Mouse (Mus musculus) megakaryocyte-erythroid progenitor cell, adult 5-6 weeks (primary cell): ENCODE results near the gene 6030452D12Rik. TPM values are rescaled to one million over a fixed set of nuclear protein-coding genes. Genes with fewer than 3 reads are reported as not detected.
A peak's percentile ranks its signal among the peaks of the same experiment; 100 is the strongest.

ENCODE experiments used
- ATAC-seq: replicated peaks from 2 replicates; pipeline ENCODE4 v1.8.0; 2016; ENCODE audit warnings: mild to moderate bottlenecking, inconsistent platforms; ENCODE audit not compliant: severe bottlenecking, poor library complexity, low FRiP score, low TSS enrichment
- total RNA-seq, 2 experiments: library from RNA; stranded (forward) in 1 of 2; stranded (reverse) in 1 of 2; fragments of 200-1000, 215-1000 nt in 1 of 2; fragments of >200 nt in 1 of 2; fragmentation: Nextera tagmentation in 1 of 2; gene quantifications; 2 replicates each; pipeline ENCODE4 v1.2.3; 2014 to 2017

The 6030452D12Rik gene
- not detected in 2 replicates for total RNA-seq (2014; fragmentation: Nextera tagmentation)
- total RNA-seq (2017): not detected in 2 replicates

DNA sequence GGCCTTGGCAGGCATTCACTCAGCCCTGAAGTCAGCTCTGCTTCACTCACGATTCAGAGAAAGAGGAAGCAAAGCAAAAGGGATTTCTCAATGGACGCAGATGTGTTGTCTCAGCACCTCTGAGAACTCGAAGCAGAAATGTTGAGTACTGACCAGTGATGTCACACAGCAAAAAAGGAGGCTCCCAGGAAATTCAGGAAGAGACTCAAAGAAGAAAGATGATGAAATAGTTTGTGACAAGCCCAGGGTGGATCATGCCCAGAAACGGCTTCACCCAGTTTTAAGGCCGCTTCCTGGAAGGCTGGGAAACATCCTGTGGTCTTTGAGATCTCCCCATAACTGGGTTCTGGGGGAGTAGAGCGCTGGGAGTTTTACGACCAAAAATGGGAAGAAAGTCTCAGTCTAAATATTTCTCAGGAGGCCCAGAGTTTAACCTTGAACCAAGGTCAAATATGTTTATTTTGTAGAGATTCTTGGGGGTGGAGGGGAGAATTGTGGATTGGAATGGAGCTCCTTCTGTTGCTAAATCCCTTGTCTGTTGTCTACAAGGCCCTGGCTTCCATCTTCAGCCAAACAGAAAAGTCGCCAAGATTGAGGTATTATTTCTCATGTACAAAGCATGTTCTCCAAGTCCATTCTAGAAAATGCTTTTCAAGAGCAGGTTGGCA is at the start of gene 6030452D12Rik:
6030452D12Rik (plus strand) TSS at position 505 of the 668 bp plus-strand sequence.
- no peak for ATAC-seq

DNA sequence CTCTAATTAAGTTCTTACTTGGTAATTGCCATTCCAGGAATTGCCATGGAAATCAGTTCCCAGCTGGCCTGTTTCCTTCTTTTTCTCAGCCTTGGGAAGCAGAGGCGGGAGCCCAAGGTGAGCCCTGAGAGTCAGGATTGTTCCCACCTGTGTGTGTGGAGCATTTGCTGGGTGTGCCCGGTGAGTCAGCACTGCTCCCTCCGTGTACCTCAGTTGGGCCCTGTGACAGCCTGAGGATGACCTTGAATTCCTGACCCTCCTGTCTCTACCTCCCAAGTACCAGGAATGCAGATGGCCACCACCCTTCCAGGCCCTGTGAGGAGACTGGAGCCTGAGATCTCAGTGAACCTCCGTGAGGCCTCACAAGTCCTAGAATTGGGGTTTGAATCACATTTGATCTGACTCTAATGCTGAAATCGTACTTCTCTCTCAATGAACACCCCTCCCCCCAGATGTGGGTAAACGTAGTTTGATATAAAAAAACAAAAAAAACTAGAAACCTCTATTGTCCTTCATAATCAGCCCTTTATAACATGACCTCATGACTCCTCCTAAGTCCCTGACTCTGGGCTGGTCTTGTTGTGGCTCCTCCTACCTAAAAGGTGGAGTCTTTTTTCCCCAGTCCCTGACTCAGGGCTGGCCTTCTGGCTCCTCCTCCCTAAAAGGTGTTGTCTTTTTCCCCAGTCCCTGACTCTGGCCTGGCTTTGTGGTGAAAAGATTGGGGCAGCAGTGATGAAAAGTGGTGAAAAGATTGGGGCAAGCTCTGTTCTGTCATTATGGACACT is 48.8 kb upstream of the 6030452D12Rik start:
- ATAC-seq: no peak

DNA sequence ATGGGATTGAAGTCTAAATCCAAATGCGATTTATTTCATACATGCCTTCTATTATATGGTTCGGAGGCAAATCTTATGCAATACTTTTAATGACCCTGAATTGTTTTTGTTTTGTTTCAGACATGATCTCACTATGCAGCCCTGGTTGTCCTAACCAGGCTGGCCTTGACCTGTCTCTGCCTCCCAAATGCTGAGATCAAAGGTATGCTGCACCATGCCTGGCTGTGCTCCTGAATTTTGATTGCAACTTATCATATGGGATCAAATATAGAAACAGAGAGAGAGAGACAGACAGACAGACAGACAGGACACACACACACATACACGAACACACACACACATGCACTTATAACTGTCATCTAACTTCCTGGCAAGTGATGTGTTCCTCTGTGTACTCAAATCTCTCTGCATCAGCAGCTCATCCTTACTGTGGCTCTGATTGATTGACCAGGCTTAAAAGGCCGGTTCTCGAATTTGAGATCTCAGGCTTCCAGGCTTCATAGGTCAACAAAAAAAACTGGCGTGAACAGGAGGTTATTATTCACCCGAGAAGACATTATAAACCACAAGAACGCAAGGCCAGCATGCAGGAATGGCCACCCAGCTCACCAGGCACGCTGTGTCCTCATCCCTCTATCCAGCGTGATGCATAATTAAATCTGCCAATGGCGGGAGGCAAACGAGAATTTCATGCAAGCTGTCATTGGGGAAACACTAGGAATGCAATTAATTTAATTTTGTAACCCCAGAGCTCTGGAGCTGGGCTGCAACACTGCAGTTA is 47.4 kb upstream of the 6030452D12Rik start:
- no peak for ATAC-seq

DNA sequence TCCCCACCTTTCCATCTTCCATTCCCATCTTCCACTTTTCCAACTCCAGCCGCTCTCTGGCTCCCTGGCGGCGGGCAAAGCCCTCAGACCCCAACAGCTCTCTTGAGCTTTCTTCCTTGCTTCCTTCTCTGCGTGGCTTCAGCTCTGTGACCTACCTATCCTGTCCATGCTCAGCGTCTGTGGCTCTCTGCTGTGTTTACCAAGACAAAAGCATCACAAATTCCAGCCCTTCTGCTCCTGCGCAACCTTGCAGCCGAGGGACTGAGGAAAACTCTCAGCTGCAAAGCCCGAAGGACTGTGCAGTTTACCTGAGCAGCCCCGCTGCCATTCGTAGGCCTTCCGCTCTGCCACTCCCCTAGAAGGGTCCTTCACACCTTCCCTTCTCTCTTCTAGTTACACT is 46.3 kb upstream of the 6030452D12Rik start:
- ATAC-seq: no peak

GRCm38 (mm10) chr8:106462131-106462530 is 38.2 kb upstream of the 6030452D12Rik start:
- ATAC-seq: 0 out of 2 replicates have a peak, but pooled peaks have one; percentile 10

DNA sequence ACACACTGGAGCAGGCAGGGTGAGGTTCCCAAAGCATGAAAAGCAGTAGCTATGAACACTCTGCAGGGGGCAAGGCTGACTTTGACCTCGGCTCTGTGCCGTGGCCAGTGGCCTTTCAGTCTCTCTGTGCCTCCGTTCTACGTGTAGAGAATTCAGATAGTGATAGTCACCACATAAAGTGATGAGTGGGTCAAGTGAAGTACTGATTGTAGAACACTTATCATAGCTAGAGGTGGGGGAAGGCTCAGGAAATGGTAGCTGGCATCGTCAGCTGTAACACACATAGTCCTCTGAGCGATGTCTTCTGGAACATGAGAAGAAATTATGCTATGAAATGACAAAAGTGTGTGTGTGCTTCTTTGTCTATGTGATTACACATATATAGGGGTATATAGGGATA is 36.5 kb upstream of the 6030452D12Rik start:
- no peak for ATAC-seq

DNA sequence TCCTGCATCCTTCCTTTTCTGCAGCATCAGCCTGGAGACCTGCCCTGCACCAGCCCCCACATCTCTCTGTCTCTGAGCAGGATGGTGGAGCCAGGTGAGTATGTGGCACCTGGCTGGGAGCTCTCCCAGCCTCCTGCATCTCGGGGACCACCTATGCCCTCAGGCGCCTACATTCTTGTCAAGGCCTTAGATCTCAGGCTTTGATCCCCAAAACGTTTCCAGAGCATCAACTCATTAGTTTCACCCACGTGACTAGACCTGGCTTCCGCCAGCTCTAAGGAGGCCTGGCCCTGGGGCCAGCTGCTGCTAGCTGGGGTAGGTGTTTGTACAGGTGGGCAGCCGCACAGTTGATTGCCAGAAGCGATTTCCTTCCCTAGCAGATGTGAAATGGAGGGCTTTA is 30.8 kb upstream of the 6030452D12Rik start:
- ATAC-seq: no peak

DNA sequence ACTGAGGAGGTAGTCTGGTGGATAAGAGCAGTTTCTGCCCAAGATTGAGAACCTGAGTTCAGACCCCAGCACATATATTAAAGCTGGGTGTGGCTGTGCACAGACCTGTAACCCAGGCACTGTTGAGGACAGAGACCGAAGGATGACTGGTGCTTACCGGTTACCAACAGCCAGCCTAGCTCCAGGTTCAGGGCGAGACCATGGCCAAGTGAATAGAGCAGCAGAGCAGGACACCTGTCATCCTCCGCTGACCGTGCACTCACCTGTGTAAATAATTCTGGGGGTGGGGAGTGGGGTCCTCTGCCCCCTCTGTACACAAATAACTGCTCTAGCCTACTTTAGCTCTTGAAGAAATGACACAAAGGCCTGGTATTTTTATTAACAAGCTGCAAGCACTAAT is 26.3 kb upstream of the 6030452D12Rik start:
- ATAC-seq: no peak

GRCm38 (mm10) chr8:106504241-106504640 is 3.9 kb downstream of the 6030452D12Rik start:
- ATAC-seq: no peak

- ATAC-seq: no peak
These were observed 5.1 kb downstream of the 6030452D12Rik start for GRCm38 (mm10) chr8:106505328-106505965.

GRCm38 (mm10) chr8:106506106-106506505 is 5.8 kb downstream of the 6030452D12Rik start:
- no peak for ATAC-seq

DNA sequence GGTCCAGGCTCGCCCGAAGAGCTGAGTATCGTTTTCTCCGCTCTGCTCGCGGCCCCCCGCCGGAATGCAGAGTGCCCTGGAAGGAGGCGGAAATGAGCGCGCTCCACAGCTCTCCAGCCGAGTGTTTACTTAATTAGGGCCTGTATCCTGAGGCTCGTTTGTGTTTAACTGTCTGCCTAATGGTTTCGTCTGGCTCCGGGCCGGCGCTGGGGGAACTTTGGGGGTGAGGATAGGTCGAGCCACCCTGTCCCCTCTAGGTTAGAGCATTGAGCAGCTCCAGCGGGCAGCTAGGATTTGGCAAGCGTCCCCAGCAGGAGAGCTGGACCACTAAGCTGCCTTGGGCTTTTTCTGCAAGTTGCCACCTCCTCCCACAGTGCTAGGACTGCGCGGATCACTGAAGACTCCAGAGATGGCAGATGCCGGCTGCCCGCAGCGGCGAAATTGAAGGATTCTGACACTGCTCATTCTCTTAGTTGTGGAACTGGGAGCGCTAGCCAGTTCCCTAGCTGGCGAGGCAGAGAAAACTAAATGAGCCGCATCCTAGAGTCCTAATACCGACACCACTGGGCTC is 7.5 kb downstream of the 6030452D12Rik start:
- no peak for ATAC-seq

DNA sequence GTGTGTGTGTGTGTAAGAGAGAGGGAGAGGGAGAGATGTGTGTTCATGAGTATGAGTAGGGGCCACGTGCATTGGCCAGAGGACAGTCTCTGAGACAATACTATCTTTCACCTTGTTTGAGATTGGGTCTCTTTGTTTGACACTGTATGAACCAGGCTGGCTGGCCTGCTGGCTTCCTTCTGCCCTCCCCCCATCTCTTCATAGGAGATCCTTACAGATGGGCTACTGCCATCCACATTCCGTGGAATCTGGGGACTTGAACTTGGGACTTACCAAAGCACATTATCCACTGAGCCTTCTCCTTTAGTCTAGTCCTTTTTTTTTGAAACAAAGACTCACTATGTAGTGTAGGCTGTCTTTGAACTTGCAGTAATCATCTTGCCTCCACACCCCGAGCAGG is 8.1 kb downstream of the 6030452D12Rik start:
- no peak for ATAC-seq

GRCm38 (mm10) chr8:106509079-106509780 is 8.9 kb downstream of the 6030452D12Rik start:
- ATAC-seq: no peak

DNA sequence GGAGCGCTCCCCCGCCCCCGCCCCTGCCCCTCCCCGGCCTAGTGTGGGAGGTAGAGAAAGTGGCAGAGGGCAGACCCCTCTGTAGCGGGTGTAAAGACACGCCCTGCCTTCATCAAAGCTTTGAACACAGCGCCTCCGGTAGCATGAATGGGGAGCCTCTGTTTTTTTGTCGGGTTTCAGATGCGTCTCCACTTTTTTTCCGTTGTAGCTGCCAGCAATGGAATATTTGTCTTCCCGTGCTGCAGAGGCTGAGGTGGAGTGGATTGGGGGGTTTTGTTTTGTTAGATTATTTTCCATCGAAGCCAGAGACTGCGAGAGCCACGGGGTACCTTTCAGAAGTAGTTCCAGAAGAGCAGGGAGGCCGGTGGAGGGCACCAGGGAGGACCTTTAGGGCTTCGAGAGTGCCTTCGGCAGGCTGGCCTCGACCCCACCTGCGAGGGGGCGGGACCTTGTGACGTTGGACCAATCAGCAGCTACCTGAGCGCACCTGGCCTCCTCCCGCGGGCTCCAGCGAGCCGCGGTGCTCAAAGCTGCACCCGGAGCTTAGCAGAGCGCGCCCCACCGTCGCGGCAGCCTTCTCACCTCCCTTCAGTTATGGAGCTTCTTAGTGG is 10.1 kb downstream of the 6030452D12Rik start, which contains the start of gene Cdh3:
Cdh3 (plus strand) TSS at position 527 of the 611 bp plus-strand sequence.
- ATAC-seq: no peak

DNA sequence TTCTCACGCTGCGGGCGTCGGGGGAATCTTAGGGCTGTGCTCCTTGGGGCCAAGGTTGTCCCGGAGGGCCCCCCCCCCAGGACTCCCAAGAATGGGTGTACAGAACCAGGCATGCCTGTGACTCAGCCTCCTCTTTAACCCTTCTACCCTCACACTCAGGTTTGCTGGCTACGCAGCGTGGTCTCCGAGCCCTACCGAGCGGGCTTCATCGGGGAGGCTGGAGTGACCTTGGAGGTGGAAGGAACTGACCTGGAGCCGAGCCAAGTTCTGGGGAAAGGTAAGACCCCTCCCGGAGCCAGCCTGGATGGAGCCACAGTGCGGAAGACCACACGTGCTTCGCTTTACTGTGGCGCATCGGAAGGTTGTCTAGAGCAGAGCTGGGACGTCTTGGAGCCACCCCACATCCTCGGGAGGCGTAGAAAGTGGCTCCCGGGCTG is 10.8 kb downstream of the 6030452D12Rik start:
- no peak for ATAC-seq

DNA sequence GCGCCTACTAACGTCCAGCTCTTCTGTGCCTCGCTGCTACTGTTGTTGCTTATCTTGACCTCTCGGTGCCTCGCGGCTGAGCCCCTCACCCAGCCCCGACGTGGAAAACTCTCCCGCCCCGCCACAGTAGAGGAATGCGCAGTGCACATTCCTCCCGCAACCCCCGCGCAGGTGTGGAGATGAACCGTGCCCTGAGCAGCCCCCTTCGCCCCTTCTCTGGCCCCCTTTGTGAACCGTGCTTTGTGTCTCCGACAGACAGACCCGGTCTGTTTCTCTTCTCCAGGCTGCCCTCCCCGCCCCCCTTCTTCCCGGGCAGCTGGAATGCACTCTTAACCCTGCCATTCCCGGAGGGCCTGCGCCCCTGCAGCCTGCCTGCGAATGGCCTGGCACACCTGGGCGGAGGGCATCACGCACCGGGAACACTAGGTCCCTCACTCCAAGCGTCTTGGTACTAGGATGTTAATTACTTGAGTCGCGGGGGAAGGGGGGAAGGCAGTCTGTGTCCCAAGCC is 11.3 kb downstream of the 6030452D12Rik start:
- no peak for ATAC-seq
